Mouse (Mus musculus) gastrocnemius, adult 2 months (tissue): ENCODE measurements around the gene Arfgap1. TPM values are rescaled to one million over a fixed set of nuclear protein-coding genes. Genes with fewer than 3 reads are reported as not detected.
A peak's percentile ranks its signal among the peaks of the same experiment; 100 is the strongest.

Experiments
- DNase-seq: peaks from one replicate; pipeline ENCODE4 v3.0.0; 2022
- H3K27ac ChIP-seq: fragments of 200-600 bp; 2 replicates; pipeline ENCODE4 v1.8.1; 2022; ENCODE audit warnings: mild to moderate bottlenecking
- H3K4me3 ChIP-seq: fragments of 200-600 bp; 2 replicates; pipeline ENCODE4 v1.8.1; 2022; ENCODE audit warnings: mild to moderate bottlenecking, moderate library complexity
- CTCF ChIP-seq: fragments of 200-600 bp; IDR thresholded peaks from 2 replicates; pipeline ENCODE4 v1.8.1; 2022; ENCODE audit warnings: antibody characterized with exemption, mild to moderate bottlenecking, moderate library complexity
- intact Hi-C: fragments of 180-260 bp; cut with DNase I; formaldehyde crosslinking; loops from one replicate; pipeline ENCODE4 v1.15.1; 2025
- total RNA-seq, 2 experiments: library from RNA; stranded (reverse); gene quantifications; 2 replicates each; pipeline ENCODE4 v1.2.3; 2021

The Arfgap1 gene
- total RNA-seq, 2 experiments from 2014 or later = 32.5 to 38.5 TPM

DNA sequence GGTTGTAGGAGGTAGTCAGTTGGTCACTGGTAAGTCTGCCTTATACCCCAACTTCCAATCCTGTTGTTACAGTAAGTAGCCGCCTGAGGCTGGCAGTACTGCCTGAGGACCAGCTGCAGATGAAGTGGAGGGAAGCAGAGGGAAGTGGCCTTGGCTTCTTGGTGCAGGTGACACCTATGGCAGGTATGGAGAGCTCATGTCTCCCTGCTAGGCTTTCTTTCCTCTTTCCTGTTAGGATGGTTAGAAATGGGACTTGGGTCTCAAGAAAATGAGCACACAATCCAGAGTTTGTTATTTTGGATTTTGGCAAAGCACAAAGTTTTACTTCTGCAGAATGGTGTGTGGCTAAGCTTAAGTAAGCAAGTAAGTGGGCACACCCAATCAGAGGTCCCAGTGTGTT is 21.9 kb downstream of the Arfgap1 start:
- Histone ChIP-seq H3K27ac (no peak overlapping the region), H3K4me3 (no peak overlapping the region)
- intact Hi-C loops = no loop called here
- TF ChIP-seq CTCF = no peak
- no peak for DNase-seq

DNA sequence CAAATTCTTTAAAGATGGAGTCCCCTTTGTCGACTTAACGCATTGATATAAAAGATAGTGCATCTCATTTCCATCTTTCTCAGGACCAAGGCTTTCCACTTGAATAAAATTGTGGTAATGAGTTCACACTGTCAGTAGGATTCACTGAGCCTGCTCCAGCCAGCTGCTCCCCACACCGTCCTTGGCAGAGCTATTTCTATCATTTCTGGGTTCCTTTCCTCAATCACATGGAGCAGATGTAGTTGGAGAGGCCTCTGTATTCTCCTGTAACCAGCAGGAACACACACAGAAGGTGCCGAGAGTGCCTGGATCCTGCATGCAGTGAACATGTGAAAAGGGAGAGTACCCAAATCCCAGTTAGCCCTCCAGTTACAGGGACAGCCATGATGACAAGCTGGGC is 23.3 kb downstream of the Arfgap1 start:
- no peak for DNase-seq
- intact Hi-C loops = no loop called here
- TF ChIP-seq CTCF = no peak
- no peak overlapping the region for H3K27ac ChIP-seq
- no peak overlapping the region for H3K4me3 ChIP-seq

DNA sequence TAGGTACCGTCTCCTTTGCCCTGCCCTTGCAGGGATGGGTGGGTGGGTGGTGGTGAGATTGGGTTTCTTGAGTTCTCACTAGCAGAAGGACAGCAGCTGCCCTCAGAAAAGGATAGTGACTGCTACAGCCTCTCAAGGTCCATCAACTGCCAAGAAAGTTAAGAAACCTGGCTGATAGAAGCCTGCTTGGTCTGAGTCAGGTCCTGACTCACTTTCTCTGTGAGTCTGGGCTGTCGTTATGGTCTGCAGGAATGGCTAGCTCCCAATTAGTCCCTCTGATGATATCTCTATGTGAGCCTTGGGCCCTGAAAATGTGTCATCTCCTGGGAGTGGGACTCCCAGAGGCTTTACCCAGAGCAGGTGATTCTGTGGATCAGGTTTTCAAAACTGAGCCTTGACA is 27.3 kb downstream of the Arfgap1 start:
- no peak overlapping the region for H3K4me3 ChIP-seq
- no peak overlapping the region for H3K27ac ChIP-seq
- intact Hi-C loops = no loop called here
- DNase-seq = no peak
- TF ChIP-seq CTCF = no peak

DNA sequence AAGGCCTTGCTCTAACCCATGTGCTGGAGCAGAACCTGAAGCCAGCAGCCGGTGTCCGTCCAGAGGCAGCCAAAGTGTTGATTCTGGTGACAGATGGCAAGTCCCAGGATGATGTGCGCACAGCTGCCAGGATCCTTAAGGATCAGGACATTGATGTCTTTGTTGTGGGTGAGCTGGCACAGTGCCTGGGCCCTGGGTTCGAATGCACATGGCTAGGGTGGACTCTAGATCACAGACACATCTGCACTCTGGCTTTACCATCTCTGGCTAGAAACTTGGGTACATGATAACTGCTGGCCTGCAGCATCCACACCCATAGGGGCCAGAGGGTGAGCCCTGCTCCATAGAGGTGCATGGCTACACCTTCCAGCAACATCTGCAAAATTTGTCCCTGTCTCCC is 28.4 kb downstream of the Arfgap1 start:
- intact Hi-C loops = no loop called here
- no peak overlapping the region for H3K27ac ChIP-seq
- no peak overlapping the region for H3K4me3 ChIP-seq
- TF ChIP-seq CTCF = no peak
- DNase-seq = no peak

DNA sequence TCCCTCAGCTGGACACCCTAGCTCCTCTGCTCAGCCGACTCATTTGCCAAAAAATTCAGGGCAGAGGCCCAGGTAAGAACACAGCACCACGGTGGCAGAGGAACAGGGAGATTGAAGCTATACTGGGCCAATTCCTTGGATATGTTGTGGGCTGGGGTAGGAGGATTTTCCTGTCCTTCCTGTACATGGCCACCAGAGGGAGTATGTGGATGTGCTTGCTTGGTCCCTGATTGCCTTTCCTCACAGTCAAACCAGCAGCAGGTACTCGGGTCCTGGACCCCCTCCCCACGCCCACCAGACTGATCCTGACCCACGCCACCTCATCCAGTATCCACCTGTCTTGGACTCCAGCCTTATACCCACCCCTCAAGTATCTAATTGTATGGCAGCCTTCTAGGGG is 29.4 kb downstream of the Arfgap1 start:
- TF ChIP-seq CTCF = peak; percentile 84
- intact Hi-C loops = loop anchor here (1.0 kb wide), 1 partner anchor 64 kb away; no protein-coding TSS in a partner anchor
- Histone ChIP-seq H3K4me3 (no peak overlapping the region), H3K27ac (no peak overlapping the region)
- peak; percentile 33 for DNase-seq

DNA sequence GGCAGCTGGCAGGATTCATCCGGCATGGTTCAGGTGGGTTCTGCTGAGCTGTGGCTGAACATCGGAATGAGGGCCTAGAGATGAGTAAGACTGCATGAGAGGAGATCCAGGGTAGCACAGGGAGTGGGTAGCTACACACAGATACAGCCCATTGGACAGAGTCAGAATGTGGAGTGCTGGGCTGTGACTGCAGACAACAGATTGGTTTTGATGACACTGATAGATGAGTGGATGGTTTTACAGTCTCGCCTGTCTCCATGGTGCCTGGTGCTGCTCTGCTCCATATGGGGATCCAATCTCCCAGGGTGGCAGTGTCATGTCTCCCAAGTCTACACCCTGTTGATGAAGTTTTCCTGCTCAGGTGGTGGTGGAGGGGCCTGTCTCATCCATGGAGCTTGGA is 29.9 kb downstream of the Arfgap1 start:
- TF ChIP-seq CTCF = no peak
- Histone ChIP-seq H3K27ac (no peak overlapping the region), H3K4me3 (no peak overlapping the region)
- no peak for DNase-seq
- intact Hi-C loops = loop anchor here (1.0 kb wide), 1 partner anchor 63 kb away; no protein-coding TSS in a partner anchor

DNA sequence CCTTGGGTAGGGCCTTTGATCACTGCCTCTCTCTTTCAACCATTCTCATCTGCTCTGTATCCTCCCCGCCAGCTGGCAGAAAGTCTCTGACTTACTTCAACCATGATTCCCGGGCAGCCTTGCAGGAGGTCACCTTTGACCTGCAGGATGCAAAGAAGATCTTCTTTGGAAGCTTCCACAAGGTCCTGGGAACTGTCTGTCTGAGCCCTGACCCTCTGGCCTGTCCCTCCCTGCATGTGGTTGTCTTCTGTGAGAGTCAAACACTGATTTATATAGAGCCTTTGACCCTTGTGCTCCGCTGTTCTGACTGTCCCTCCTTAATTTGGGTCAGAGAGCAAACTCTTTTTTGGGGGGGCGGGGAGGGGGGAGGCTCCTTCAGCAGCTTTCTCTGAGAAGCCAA is 40.0 kb downstream of the Arfgap1 start:
- intact Hi-C loops = no loop called here
- DNase-seq = no peak
- TF ChIP-seq CTCF = no peak
- Histone ChIP-seq H3K4me3 (no peak overlapping the region), H3K27ac (no peak overlapping the region)

DNA sequence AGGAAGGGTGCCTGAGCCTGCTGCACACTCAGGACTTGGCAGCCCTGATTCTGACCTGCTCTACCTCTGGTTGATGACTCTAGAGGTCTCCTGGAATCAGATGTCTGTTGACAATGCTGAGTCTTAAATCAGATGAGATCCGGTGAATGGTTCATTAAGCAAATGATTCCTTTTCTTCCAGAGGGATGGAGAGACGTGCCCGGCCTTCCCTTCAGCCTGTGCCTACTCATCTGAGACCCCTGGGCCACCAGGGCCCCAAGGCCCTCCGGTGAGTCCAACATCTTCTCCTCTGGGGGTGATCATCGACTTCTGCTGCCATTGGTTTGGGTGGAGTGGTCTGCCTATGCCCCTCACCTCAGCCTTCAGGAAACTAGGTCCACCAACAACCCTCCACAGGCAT is 41.3 kb downstream of the Arfgap1 start:
- DNase-seq = no peak
- no peak overlapping the region for H3K4me3 ChIP-seq
- no peak for TF ChIP-seq CTCF
- H3K27ac ChIP-seq = no peak overlapping the region
- intact Hi-C loops = no loop called here

DNA sequence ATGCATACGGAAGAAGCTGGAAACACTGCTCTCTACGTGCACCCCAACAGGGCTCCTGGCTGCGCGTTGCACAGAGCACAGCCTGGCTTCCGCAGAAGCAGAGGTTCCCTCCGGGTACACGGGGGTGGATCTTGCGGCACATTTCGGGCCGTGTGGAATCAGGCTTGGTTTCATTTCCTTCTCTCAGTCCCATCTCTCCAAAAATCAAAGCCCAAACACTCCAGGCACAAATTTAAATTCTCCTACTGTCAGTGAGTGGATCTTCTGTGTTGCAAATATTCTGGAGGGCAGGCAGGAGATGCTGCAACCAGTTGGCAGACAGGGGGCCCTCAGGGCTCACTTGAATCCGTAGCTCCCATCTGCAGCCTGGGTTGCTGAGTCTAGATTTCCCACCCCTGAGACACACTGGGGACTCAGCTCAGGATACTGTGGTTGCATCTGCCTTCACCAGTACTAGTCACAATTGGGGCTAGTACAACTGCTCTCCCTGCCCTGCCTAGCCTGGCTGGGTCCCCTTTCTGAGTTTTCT is 64.4 kb downstream of the Arfgap1 start:
- no peak overlapping the region for H3K27ac ChIP-seq
- no peak for DNase-seq
- intact Hi-C loops = no loop called here

More for the DNA sequence above, 64.4 kb downstream of the Arfgap1 start:
- TF ChIP-seq CTCF = no peak
- H3K4me3 ChIP-seq = no peak overlapping the region

Other genes starting within 250 kb of the Arfgap1 start
- under 1 TPM in 1 of 2 experiments, not detected in 1; 0.33 TPM for gene Slc17a9, start 242.0 kb upstream of the Arfgap1 start, total RNA-seq
- gene Bhlhe23, start 190.3 kb upstream of the Arfgap1 start, total RNA-seq = not detected
- 10 to 100 TPM; 41.9 to 42.1 TPM for gene Ythdf1, start 46.3 kb upstream of the Arfgap1 start, total RNA-seq
- gene Birc7, start 38.2 kb upstream of the Arfgap1 start, total RNA-seq = not detected
- gene Nkain4, start 12.5 kb upstream of the Arfgap1 start, total RNA-seq = under 1 TPM in 1 of 2 experiments, not detected in 1; 0.78 TPM
- gene Col20a1, start 19.3 kb downstream of the Arfgap1 start, total RNA-seq = 1 to 10 TPM; 1.1 to 2.3 TPM
- gene Chrna4, start 76.3 kb downstream of the Arfgap1 start, total RNA-seq = not detected
- gene Kcnq2, start 168.1 kb downstream of the Arfgap1 start, total RNA-seq = not detected
- gene Eef1a2, start 189.8 kb downstream of the Arfgap1 start, total RNA-seq = 1,000 to 10,000 TPM; 2,005 to 2,177 TPM
- gene Ppdpf, start 220.0 kb downstream of the Arfgap1 start, total RNA-seq = 10 to 100 TPM; 39.1 to 46.2 TPM
- gene Ptk6, start 235.6 kb downstream of the Arfgap1 start, total RNA-seq = not detected
- gene Srms, start 246.0 kb downstream of the Arfgap1 start, total RNA-seq = under 1 TPM; 0.17 to 0.28 TPM